Mouse (Mus musculus) CD8-positive naive resting alpha-beta T cell, adult 57 days (primary cell): ENCODE data around the gene Myo1h. TPM values are rescaled to one million over a fixed set of nuclear protein-coding genes. Genes with fewer than 3 reads are reported as not detected.

Experiments
- total RNA-seq: library from RNA; stranded (reverse); gene quantifications from one replicate; pipeline ENCODE4 v1.2.4, GENCODE M21; 2023

Gene Myo1h
- total RNA-seq: 10.0 TPM

GRCm38 (mm10) chr5:114288874-114289273 is at the start of gene Myo1h:
Gene Myo1h (plus strand): TSS chr5:114289166.

GRCm38 (mm10) chr5:114273693-114274402 is 15.1 kb upstream of the Myo1h start, which contains the start of gene Foxn4:
Gene Foxn4 (minus strand): TSS chr5:114273807.

GRCm38 (mm10) chr5:114380209-114381012 is 91.4 kb downstream of the Myo1h start, which contains the start of the genes Kctd10 and Ube3b:
Gene Kctd10 (minus strand): TSS chr5:114380508.
Gene Ube3b (plus strand): TSS chr5:114380607.

Other genes with a start within 250 kb of the Myo1h start
- gene Usp30, start 223.7 kb upstream of the Myo1h start, total RNA-seq: 21.9 TPM
- gene Svop, start 197.6 kb upstream of the Myo1h start, total RNA-seq: not detected
- gene Alkbh2, start 160.9 kb upstream of the Myo1h start, total RNA-seq: 8.5 TPM
- gene Ung, start 158.8 kb upstream of the Myo1h start, total RNA-seq: 14.1 TPM
- gene Acacb, start 142.6 kb upstream of the Myo1h start, total RNA-seq: 15.8 TPM
- gene Foxn4, start 15.4 kb upstream of the Myo1h start, total RNA-seq: not detected
- 137 TPM for gene Kctd10, start 91.3 kb downstream of the Myo1h start, total RNA-seq
- gene Ube3b, start 91.4 kb downstream of the Myo1h start, total RNA-seq: 57.6 TPM
- 7.5 TPM for gene Mmab, start 154.9 kb downstream of the Myo1h start, total RNA-seq
- gene Mvk, start 155.1 kb downstream of the Myo1h start, total RNA-seq: 12.7 TPM